Mouse (Mus musculus) thymus, postnatal 36 days (tissue): ENCODE measurements at regions not wholly inside any gene's neighbourhood (a gene's known extent, or its start where the extent isn't known, plus 50 kb on each side); places are given as distances from the start of the nearest gene placed in this dataset.

Experiments used
- DNase-seq, 2 experiments: peaks; one replicate each; pipeline ENCODE4 v3.0.0; 2022; ENCODE audit warnings: mixed read lengths in 2 of 2

- no peak for DNase-seq
These were observed 2612.9 kb upstream of the Gm7489 start for GRCm38 (mm10) chr15:51271632-51272312.

- no peak for DNase-seq
These were observed 2599.4 kb upstream of the Gm7489 start for GRCm38 (mm10) chr15:51285334-51285733.

GRCm38 (mm10) chr15:51286352-51286751 is 2598.4 kb upstream of the Gm7489 start:
- no peak for DNase-seq

- no peak for DNase-seq
These were observed 2595.7 kb upstream of the Gm7489 start for GRCm38 (mm10) chr15:51288911-51289432.

GRCm38 (mm10) chr15:51289916-51290315 is 2594.8 kb upstream of the Gm7489 start:
- DNase-seq, result no peak

GRCm38 (mm10) chr15:51291183-51291582 is 2593.5 kb upstream of the Gm7489 start:
- no peak for DNase-seq

- DNase-seq, result no peak
These were observed 2587.9 kb upstream of the Gm7489 start for GRCm38 (mm10) chr15:51296841-51297240.

- no peak for DNase-seq
These were observed 2566.6 kb upstream of the Gm7489 start for GRCm38 (mm10) chr15:51318072-51318471.

GRCm38 (mm10) chr15:51318760-51319159 is 2565.9 kb upstream of the Gm7489 start:
- DNase-seq, result no peak

- no peak for DNase-seq
These were observed 2564.3 kb upstream of the Gm7489 start for GRCm38 (mm10) chr15:51320366-51320894.

- no peak for DNase-seq
These were observed 2561.4 kb upstream of the Gm7489 start for GRCm38 (mm10) chr15:51323284-51323683.

GRCm38 (mm10) chr15:51324211-51324610 is 2560.5 kb upstream of the Gm7489 start:
- no peak for DNase-seq

GRCm38 (mm10) chr15:51327702-51328101 is 2557.0 kb upstream of the Gm7489 start:
- DNase-seq, result no peak

- DNase-seq, result no peak
These were observed 2548.3 kb upstream of the Gm7489 start for GRCm38 (mm10) chr15:51336441-51336840.

GRCm38 (mm10) chr15:51346301-51346700 is 2538.4 kb upstream of the Gm7489 start:
- DNase-seq, result no peak

- no peak for DNase-seq
These were observed 2521.3 kb upstream of the Gm7489 start for GRCm38 (mm10) chr15:51363391-51363790.

GRCm38 (mm10) chr15:51371162-51371561 is 2513.5 kb upstream of the Gm7489 start:
- DNase-seq, result no peak

- no peak for DNase-seq
These were observed 2494.3 kb upstream of the Gm7489 start for GRCm38 (mm10) chr15:51390383-51390782.

- no peak for DNase-seq
These were observed 2493.4 kb upstream of the Gm7489 start for GRCm38 (mm10) chr15:51391352-51391751.

- DNase-seq, result no peak
These were observed 2492.0 kb upstream of the Gm7489 start for GRCm38 (mm10) chr15:51392449-51393405.

GRCm38 (mm10) chr15:51395961-51396360 is 2488.7 kb upstream of the Gm7489 start:
- DNase-seq, result no peak

GRCm38 (mm10) chr15:51403581-51403980 is 2481.1 kb upstream of the Gm7489 start:
- no peak for DNase-seq

- no peak for DNase-seq
These were observed 2474.9 kb upstream of the Gm7489 start for GRCm38 (mm10) chr15:51409791-51410308.
